Mouse (Mus musculus) kidney, postnatal 36 days (tissue): ENCODE results near the gene Adgrf3.

Experiments
- DNase-seq, 2 experiments: peaks; one replicate each; pipeline ENCODE4 v3.0.0; 2021 to 2022; ENCODE audit warnings: mixed read lengths in 2 of 2

Adgrf3 gene

GRCm38 (mm10) chr5:30201521-30201920, 4.0 kb downstream of the Adgrf3 start:
- DNase-seq: peak; percentile 8 to 53

- no peak for DNase-seq
Observed at GRCm38 (mm10) chr5:30198257-30198656, 7.3 kb downstream of the Adgrf3 start.

GRCm38 (mm10) chr5:30195340-30195739, 10.2 kb downstream of the Adgrf3 start:
- no peak for DNase-seq

GRCm38 (mm10) chr5:30192452-30192851, 13.1 kb downstream of the Adgrf3 start:
- no peak for DNase-seq

- DNase-seq: peak in 1 of 2 experiments; percentile 45
Observed at GRCm38 (mm10) chr5:30187687-30188485, 17.6 kb downstream of the Adgrf3 start.

GRCm38 (mm10) chr5:30175811-30176210, 29.7 kb downstream of the Adgrf3 start:
- DNase-seq: no peak

- no peak for DNase-seq
Observed at GRCm38 (mm10) chr5:30172931-30173692, 32.4 kb downstream of the Adgrf3 start.

GRCm38 (mm10) chr5:30172115-30172514, 33.4 kb downstream of the Adgrf3 start:
- DNase-seq: peak in 1 of 2 experiments; percentile 52

- peak in 1 of 2 experiments; percentile 31 for DNase-seq
Observed at GRCm38 (mm10) chr5:30170303-30170940, 35.1 kb downstream of the Adgrf3 start.

- no peak for DNase-seq
Observed at GRCm38 (mm10) chr5:30165234-30165946, 40.1 kb downstream of the Adgrf3 start.

GRCm38 (mm10) chr5:30162339-30162738, 43.2 kb downstream of the Adgrf3 start:
- DNase-seq: no peak

GRCm38 (mm10) chr5:30161836-30162235, 43.7 kb downstream of the Adgrf3 start:
- DNase-seq: no peak

- DNase-seq: no peak
Observed at GRCm38 (mm10) chr5:30159601-30160000, 45.9 kb downstream of the Adgrf3 start.

- DNase-seq: peak in 1 of 2 experiments; percentile 30
Observed at GRCm38 (mm10) chr5:30155821-30156629, 49.5 kb downstream of the Adgrf3 start.

- DNase-seq: no peak
Observed at GRCm38 (mm10) chr5:30155395-30155792, 50.1 kb downstream of the Adgrf3 start.

- peak; percentile 93 to 96 for DNase-seq
Observed at GRCm38 (mm10) chr5:30154474-30155394, 50.8 kb downstream of the Adgrf3 start, which contains the start of the genes Hadha and Hadhb. Hadha (minus strand) TSS chr5:30155162. Hadhb (plus strand) TSS chr5:30155248.

GRCm38 (mm10) chr5:30154013-30154412, 51.5 kb downstream of the Adgrf3 start:
- no peak for DNase-seq

- DNase-seq: peak in 1 of 2 experiments; percentile 48
Observed at GRCm38 (mm10) chr5:30153222-30153621, 52.3 kb downstream of the Adgrf3 start.

- DNase-seq: peak; percentile 36 to 68
Observed at GRCm38 (mm10) chr5:30152413-30152812, 53.1 kb downstream of the Adgrf3 start.

- peak; percentile 54 to 77 for DNase-seq
Observed at GRCm38 (mm10) chr5:30152007-30152406, 53.5 kb downstream of the Adgrf3 start.
